Mouse (Mus musculus): Measurements from ENCODE around the gene Nmrk2.

Gene Nmrk2

GRCm38 (mm10) chr10:81230438-81231332, 28.8 kb upstream of the Nmrk2 start, which contains the start of gene Atcay:
Gene Atcay (minus strand): TSS chr10:81230833.
- TF ChIP-seq GATA4 (IDR thresholded peaks at IDR 0.05; ENCODE audit: insufficient replicate concordance, low read length), result no peak

GRCm38 (mm10) chr10:81229735-81230437, 28.0 kb upstream of the Nmrk2 start:
- TF ChIP-seq GATA4 (IDR thresholded peaks at IDR 0.05; ENCODE audit: insufficient replicate concordance, low read length), result no peak

- no peak for TF ChIP-seq GATA4 (IDR thresholded peaks at IDR 0.05; ENCODE audit: insufficient replicate concordance, low read length)
Observed at GRCm38 (mm10) chr10:81221402-81222015, 19.7 kb upstream of the Nmrk2 start.

GRCm38 (mm10) chr10:81217964-81218363, 16.1 kb upstream of the Nmrk2 start:
- no peak for TF ChIP-seq GATA4 (IDR thresholded peaks at IDR 0.05; ENCODE audit: insufficient replicate concordance, low read length)

GRCm38 (mm10) chr10:81216810-81217209, 15.0 kb upstream of the Nmrk2 start:
- no peak for TF ChIP-seq GATA4 (IDR thresholded peaks at IDR 0.05; ENCODE audit: insufficient replicate concordance, low read length)

GRCm38 (mm10) chr10:81216260-81216659, 14.4 kb upstream of the Nmrk2 start:
- TF ChIP-seq GATA4 (IDR thresholded peaks at IDR 0.05; ENCODE audit: insufficient replicate concordance, low read length), result no peak

GRCm38 (mm10) chr10:81210154-81210553, 8.3 kb upstream of the Nmrk2 start:
- no peak for TF ChIP-seq GATA4 (IDR thresholded peaks at IDR 0.05; ENCODE audit: insufficient replicate concordance, low read length)

- TF ChIP-seq GATA4 (IDR thresholded peaks at IDR 0.05; ENCODE audit: insufficient replicate concordance, low read length), result no peak
Observed at GRCm38 (mm10) chr10:81204137-81204536, 2.3 kb upstream of the Nmrk2 start.

GRCm38 (mm10) chr10:81202978-81203720, 1.3 kb upstream of the Nmrk2 start:
- no peak for TF ChIP-seq GATA4 (IDR thresholded peaks at IDR 0.05; ENCODE audit: insufficient replicate concordance, low read length)

- TF ChIP-seq GATA4 (IDR thresholded peaks at IDR 0.05; ENCODE audit: insufficient replicate concordance, low read length), result no peak
Observed at GRCm38 (mm10) chr10:81200605-81201287, 1.1 kb downstream of the Nmrk2 start.

GRCm38 (mm10) chr10:81200141-81200540, 1.7 kb downstream of the Nmrk2 start:
- no peak for TF ChIP-seq GATA4 (IDR thresholded peaks at IDR 0.05; ENCODE audit: insufficient replicate concordance, low read length)

GRCm38 (mm10) chr10:81198990-81199389, 2.9 kb downstream of the Nmrk2 start:
- TF ChIP-seq GATA4 (IDR thresholded peaks at IDR 0.05; ENCODE audit: insufficient replicate concordance, low read length), result no peak

GRCm38 (mm10) chr10:81198230-81198629, 3.6 kb downstream of the Nmrk2 start:
- no peak for TF ChIP-seq GATA4 (IDR thresholded peaks at IDR 0.05; ENCODE audit: insufficient replicate concordance, low read length)

- TF ChIP-seq GATA4 (IDR thresholded peaks at IDR 0.05; ENCODE audit: insufficient replicate concordance, low read length), result no peak
Observed at GRCm38 (mm10) chr10:81197305-81197704, 4.5 kb downstream of the Nmrk2 start.
